Mouse (Mus musculus): ENCODE results near the gene Hecw2. TPM values are rescaled to one million over a fixed set of nuclear protein-coding genes. Genes with fewer than 3 reads are reported as not detected.

Gene Hecw2
- total RNA-seq (2021) (10 to 100 TPM; 11.9 to 18.8 TPM), polyA plus RNA-seq (2012; rRNA removed) (1.6 and 3.0 TPM in 2 replicates)
- long read RNA-seq, partial matches to known transcripts, result 2 of 6 reads
- long read RNA-seq, other reads (novel, unspliced or antisense), result 4 of 6 reads

DNA sequence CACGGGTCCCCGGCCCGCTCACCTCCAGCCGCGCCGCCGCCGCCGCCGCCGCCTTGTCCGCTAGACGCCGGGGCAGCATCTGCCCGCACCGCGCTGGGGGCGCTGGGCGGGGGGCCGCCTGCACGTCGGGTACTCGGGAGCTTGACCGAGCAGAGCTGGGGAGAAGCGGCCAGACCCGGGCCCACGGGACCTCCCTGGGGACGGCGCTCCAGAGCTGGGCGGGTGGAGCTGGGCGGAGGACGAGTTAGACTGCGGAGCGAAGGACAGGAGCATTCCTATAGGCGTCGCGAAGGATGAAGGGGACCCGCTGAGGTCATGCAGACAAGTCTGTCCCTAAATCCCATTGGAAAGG lies at the start of gene Hecw2:
Gene Hecw2, minus strand, starts transcription at position 215 of the 352 bp plus-strand sequence.
- no peak for TF ChIP-seq EP300 (IDR thresholded peaks at IDR 0.05; ENCODE audit: insufficient read depth, low read depth, low read length)
- no peak for TF ChIP-seq POLR2A (IDR thresholded peaks at IDR 0.05; ENCODE audit: insufficient read depth, low read depth, low read length)
- TF ChIP-seq CTCF (IDR thresholded peaks at IDR 0.05), result no peak
- intact Hi-C loops (cut with DNase I), result loop anchor here (5.0 to 10.0 kb wide), 4 partner anchors 83 to 280 kb away; no protein-coding TSS in a partner anchor
- WGBS, result 1% methylated on average over 38 of the region's 38 CpGs

DNA sequence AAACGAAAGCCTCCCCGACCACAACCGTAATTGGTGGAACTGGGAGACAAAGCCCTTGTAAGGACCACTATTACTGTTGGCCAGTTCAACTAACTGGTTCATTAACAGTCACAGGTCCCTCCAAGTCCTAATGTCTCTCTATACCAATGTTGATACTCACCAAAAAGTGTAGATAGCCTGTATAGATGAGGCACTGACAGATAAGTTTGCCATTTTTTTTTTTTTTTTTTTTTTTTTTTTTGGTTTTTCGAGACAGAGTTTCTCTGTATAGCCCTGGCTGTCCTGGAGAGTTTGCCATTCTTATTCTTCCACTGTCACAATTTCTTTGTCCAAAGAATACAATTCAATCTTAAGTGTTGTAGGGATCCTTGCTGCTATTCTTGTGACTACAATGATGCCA lies 47.8 kb upstream of the Hecw2 start:
- Histone ChIP-seq H3K4me1 (ENCODE audit: control insufficient read depth, insufficient read depth, low read length) (no peaks in the 10 kb centered on the region), H3K36me3 (ENCODE audit: control insufficient read depth, insufficient read depth, low read length) (no peaks in the 10 kb centered on the region), H3K27ac (no peak overlapping the region), H3K27me3 (ENCODE audit: control insufficient read depth, insufficient read depth, low read length) (no peaks in the 10 kb centered on the region), H3K9ac (ENCODE audit: low read depth, low read length) (no peak overlapping the region), H3K79me2 (replicated peaks; ENCODE audit: control insufficient read depth, insufficient read depth, low read length) (no peaks in the 10 kb centered on the region), H3K4me3 (no peak overlapping the region)
- intact Hi-C loops (cut with DNase I), result no loop called here
- 87% methylated on average over 4 of the region's 4 CpGs for WGBS
- TF ChIP-seq POLR2A (IDR thresholded peaks at IDR 0.05; ENCODE audit: insufficient read depth, low read depth, low read length), result no peak
- TF ChIP-seq CTCF (IDR thresholded peaks at IDR 0.05), result no peak
- TF ChIP-seq EP300 (IDR thresholded peaks at IDR 0.05; ENCODE audit: insufficient read depth, low read depth, low read length), result no peak
- DNase-seq, result no peak

More for the DNA sequence above, at the start of gene Hecw2:
- H3K9ac ChIP-seq (ENCODE audit: low read depth, low read length), result peak within 1 kb of the TSS; percentile 82
- no peaks in the 10 kb centered on the region for H3K36me3 ChIP-seq (ENCODE audit: control insufficient read depth, insufficient read depth, low read length)
- H3K79me2 ChIP-seq (replicated peaks; ENCODE audit: control insufficient read depth, insufficient read depth, low read length), result no peaks in the 10 kb centered on the region
- peak in 1 of 2 experiments; percentile 65 for DNase-seq
- H3K4me3 ChIP-seq, result peak within 1 kb of the TSS; percentile 66
- peak within 1 kb of the TSS; percentile 61 for H3K27ac ChIP-seq
- no peaks in the 10 kb centered on the region for H3K4me1 ChIP-seq (ENCODE audit: control insufficient read depth, insufficient read depth, low read length)
- H3K27me3 ChIP-seq (ENCODE audit: control insufficient read depth, insufficient read depth, low read length), result no peaks in the 10 kb centered on the region

DNA sequence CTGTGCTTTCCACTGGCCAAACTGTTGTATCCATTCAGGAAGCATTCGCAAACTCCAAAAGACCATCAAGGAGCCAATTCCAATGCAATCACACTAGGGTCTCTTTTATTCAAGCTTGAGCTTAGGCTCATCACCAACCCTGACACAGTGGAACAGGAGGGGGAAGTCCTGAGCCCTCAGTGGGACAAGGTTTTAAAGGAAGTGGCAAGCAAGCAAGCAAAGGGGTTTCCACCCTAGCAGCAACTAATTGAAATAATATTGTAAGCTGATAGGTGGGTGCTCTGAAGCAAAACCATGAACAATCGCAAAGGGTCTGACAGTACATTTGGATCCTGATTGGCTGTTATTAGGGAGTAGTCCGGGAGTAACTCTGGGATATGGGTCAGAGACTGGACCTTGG lies 25.3 kb upstream of the Hecw2 start:
- TF ChIP-seq POLR2A (IDR thresholded peaks at IDR 0.05; ENCODE audit: insufficient read depth, low read depth, low read length) (no peak), CTCF (IDR thresholded peaks at IDR 0.05) (no peak), EP300 (IDR thresholded peaks at IDR 0.05; ENCODE audit: insufficient read depth, low read depth, low read length) (no peak)
- Histone ChIP-seq H3K79me2 (replicated peaks; ENCODE audit: control insufficient read depth, insufficient read depth, low read length) (no peaks in the 10 kb centered on the region), H3K36me3 (ENCODE audit: control insufficient read depth, insufficient read depth, low read length) (no peaks in the 10 kb centered on the region), H3K9ac (ENCODE audit: low read depth, low read length) (no peak overlapping the region), H3K27ac (no peak overlapping the region), H3K27me3 (ENCODE audit: control insufficient read depth, insufficient read depth, low read length) (no peaks in the 10 kb centered on the region), H3K4me1 (ENCODE audit: control insufficient read depth, insufficient read depth, low read length) (no peaks in the 10 kb centered on the region), H3K4me3 (no peak overlapping the region)
- 99% methylated on average over 3 of the region's 3 CpGs for WGBS
- no peak for DNase-seq
- intact Hi-C loops (cut with DNase I), result no loop called here

DNA sequence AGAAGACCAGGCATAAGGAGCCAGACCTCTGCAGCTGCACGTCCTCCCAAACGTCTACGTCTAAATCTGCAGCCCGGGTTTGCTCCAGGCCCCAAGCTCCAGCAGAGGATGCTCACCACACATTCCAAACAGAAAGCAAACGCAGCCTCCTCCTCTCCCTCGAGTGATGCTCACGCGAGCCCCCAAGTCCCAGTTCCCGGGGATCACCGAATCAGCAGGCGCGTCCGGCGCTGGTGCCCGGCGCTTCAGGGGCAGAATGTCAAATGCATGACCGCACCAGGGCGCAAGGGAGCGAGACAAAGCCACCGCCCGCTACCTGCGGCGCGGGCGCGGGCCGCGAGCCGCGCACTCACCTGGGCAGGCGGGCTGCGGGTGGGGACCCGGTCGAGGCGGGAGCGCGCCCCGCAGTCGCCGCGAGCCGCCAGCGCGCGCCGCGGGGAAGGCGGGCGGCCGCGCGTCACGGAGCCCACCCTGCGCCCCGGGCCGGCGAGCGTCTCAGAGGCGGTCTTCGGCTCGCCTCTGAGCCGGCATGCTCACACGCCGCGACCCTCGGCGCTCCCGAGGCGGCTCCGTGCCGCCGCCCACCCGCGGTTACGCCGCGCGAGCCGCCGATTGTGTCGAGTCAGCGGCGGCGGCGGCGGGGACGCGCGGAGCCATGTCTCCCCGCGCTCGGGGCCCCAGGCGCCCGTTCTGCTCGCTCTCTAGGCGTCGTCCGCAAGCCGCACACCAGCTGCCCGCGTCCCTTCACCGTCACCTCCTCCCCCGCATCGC lies 600 bp downstream of the Hecw2 start:
- Histone ChIP-seq H3K27ac (peak overlapping the region; percentile 61), H3K79me2 (replicated peaks; ENCODE audit: control insufficient read depth, insufficient read depth, low read length) (no peaks in the 10 kb centered on the region)
- intact Hi-C loops (cut with DNase I), result loop anchor here (5.0 to 10.0 kb wide), 4 partner anchors 82 to 280 kb away; no protein-coding TSS in a partner anchor

DNA sequence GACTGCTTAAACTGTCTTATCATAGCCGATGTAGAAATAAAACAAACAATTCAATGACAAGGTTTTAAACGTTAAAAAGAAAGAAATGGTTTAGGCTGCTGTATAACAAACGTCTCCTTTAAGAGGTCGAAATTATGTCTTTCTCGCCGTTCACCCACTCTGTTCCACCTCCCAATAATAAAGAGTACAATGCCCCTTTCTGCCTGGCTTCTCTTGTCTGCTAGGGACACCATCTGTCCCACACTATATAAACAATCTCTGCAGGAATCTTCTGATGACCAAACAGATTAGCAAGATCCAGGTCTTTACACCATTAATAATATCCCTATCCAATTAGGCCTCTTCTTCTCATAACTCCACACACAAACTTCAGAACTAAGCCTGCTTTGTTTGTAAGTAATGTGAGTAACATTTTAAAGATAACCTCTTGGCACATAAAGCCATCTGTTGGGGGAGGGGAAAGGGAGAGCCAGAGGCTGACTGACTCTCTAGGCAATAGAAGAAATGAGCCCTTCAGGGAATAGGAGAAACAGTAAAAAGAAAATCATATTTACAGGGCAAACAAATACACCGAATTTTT lies 1.7 kb downstream of the Hecw2 start:
- H3K36me3 ChIP-seq (ENCODE audit: control insufficient read depth, insufficient read depth, low read length), result no peaks in the 10 kb centered on the region
- 72% methylated on average over 7 of the region's 7 CpGs for WGBS
- no peak overlapping the region for H3K4me3 ChIP-seq
- H3K9ac ChIP-seq (ENCODE audit: low read depth, low read length), result no peak overlapping the region
- TF ChIP-seq CTCF (IDR thresholded peaks at IDR 0.05) (no peak), POLR2A (IDR thresholded peaks at IDR 0.05; ENCODE audit: insufficient read depth, low read depth, low read length) (no peak), EP300 (IDR thresholded peaks at IDR 0.05; ENCODE audit: insufficient read depth, low read depth, low read length) (no peak)
- no peak for DNase-seq
- H3K27ac ChIP-seq, result no peak overlapping the region
- intact Hi-C loops (cut with DNase I), result loop anchor here (5.0 to 10.0 kb wide), 4 partner anchors 81 to 278 kb away; no protein-coding TSS in a partner anchor
- H3K4me1 ChIP-seq (ENCODE audit: control insufficient read depth, insufficient read depth, low read length), result no peaks in the 10 kb centered on the region
- H3K27me3 ChIP-seq (ENCODE audit: control insufficient read depth, insufficient read depth, low read length), result no peaks in the 10 kb centered on the region
- H3K79me2 ChIP-seq (replicated peaks; ENCODE audit: control insufficient read depth, insufficient read depth, low read length), result no peaks in the 10 kb centered on the region

More for the DNA sequence above, 600 bp downstream of the Hecw2 start:
- peak; percentile 45 to 67 for DNase-seq
- no peak for TF ChIP-seq EP300 (IDR thresholded peaks at IDR 0.05; ENCODE audit: insufficient read depth, low read depth, low read length)
- 0 out of 2 replicates have a peak, but pooled peaks have one; percentile 11 for TF ChIP-seq CTCF (IDR thresholded peaks at IDR 0.05)
- TF ChIP-seq POLR2A (IDR thresholded peaks at IDR 0.05; ENCODE audit: insufficient read depth, low read depth, low read length), result no peak
- Histone ChIP-seq H3K27me3 (ENCODE audit: control insufficient read depth, insufficient read depth, low read length) (no peaks in the 10 kb centered on the region), H3K36me3 (ENCODE audit: control insufficient read depth, insufficient read depth, low read length) (no peaks in the 10 kb centered on the region), H3K4me3 (peak overlapping the region; percentile 66), H3K9ac (ENCODE audit: low read depth, low read length) (peak overlapping the region; percentile 82), H3K4me1 (ENCODE audit: control insufficient read depth, insufficient read depth, low read length) (no peaks in the 10 kb centered on the region)
- under 1% methylated on average over 90 of the region's 104 CpGs for WGBS
